Mouse (Mus musculus) thymus, postnatal 4 days (tissue): ENCODE data around the gene Exoc6.

Experiments
- DNase-seq: peaks from one replicate; pipeline ENCODE4 v3.0.0; 2021

The Exoc6 gene

GRCm38 (mm10) chr19:37695762-37696602, 145.8 kb downstream of the Exoc6 start:
- DNase-seq = no peak

- no peak for DNase-seq
These were observed 146.6 kb downstream of the Exoc6 start for GRCm38 (mm10) chr19:37696603-37697334.

- no peak for DNase-seq
These were observed 147.1 kb downstream of the Exoc6 start for GRCm38 (mm10) chr19:37697335-37697636.

GRCm38 (mm10) chr19:37697651-37698272, 147.5 kb downstream of the Exoc6 start, which contains the start of gene Cyp26a1:
Cyp26a1 (plus strand) TSS chr19:37697798.
- DNase-seq = peak; percentile 21

GRCm38 (mm10) chr19:37698273-37699160, 148.3 kb downstream of the Exoc6 start:
- no peak for DNase-seq

- no peak for DNase-seq
These were observed 149.5 kb downstream of the Exoc6 start for GRCm38 (mm10) chr19:37699711-37700110.

- DNase-seq = no peak
These were observed 152.3 kb downstream of the Exoc6 start for GRCm38 (mm10) chr19:37702377-37703076.

- peak; percentile 84 for DNase-seq
These were observed 153.8 kb downstream of the Exoc6 start for GRCm38 (mm10) chr19:37703902-37704509.

GRCm38 (mm10) chr19:37705722-37706121, 155.5 kb downstream of the Exoc6 start:
- no peak for DNase-seq

GRCm38 (mm10) chr19:37714681-37715080, 164.5 kb downstream of the Exoc6 start:
- DNase-seq = no peak

- no peak for DNase-seq
These were observed 165.8 kb downstream of the Exoc6 start for GRCm38 (mm10) chr19:37715980-37716379.

- no peak for DNase-seq
These were observed 166.4 kb downstream of the Exoc6 start for GRCm38 (mm10) chr19:37716524-37717175.

GRCm38 (mm10) chr19:37719166-37719565, 168.9 kb downstream of the Exoc6 start:
- DNase-seq = no peak

- DNase-seq = peak; percentile 19
These were observed 174.4 kb downstream of the Exoc6 start for GRCm38 (mm10) chr19:37724591-37724990.

- DNase-seq = no peak
These were observed 176.4 kb downstream of the Exoc6 start for GRCm38 (mm10) chr19:37726585-37726984.

- no peak for DNase-seq
These were observed 177.1 kb downstream of the Exoc6 start for GRCm38 (mm10) chr19:37727366-37727765.
